Comparison of ENCODE assay signal across 8 mouse cellular contexts in genomic region chr11:115859143-115859945, GRCm38 (mm10). TPM values are rescaled to one million over a fixed set of nuclear protein-coding genes. Genes with fewer than 3 reads are reported as not detected.
DNase-seq lines count a peak whose midpoint lies in the region; ATAC-seq and TF ChIP-seq lines count a peak whose summit lies in the region.

No protein-coding gene starts in this region.

- peaks cover 23% of the 10 kb centered on the region for H3K36me3 ChIP-seq in intestine, postnatal 0 days (ENCODE audit: control insufficient read depth, insufficient read depth)
- H3K36me3 ChIP-seq in midbrain, embryonic 12.5 days: no peaks in the 10 kb centered on the region

- no peaks in the 10 kb centered on the region for H3K4me1 ChIP-seq in intestine, postnatal 0 days (replicated peaks; ENCODE audit: control insufficient read depth, insufficient read depth, low read length)
- H3K4me1 ChIP-seq in midbrain, embryonic 12.5 days: peaks cover 8% of the 10 kb centered on the region

- H3K9me3 ChIP-seq in intestine, postnatal 0 days (ENCODE audit: control insufficient read depth): no peaks in the 10 kb centered on the region
- no peaks in the 10 kb centered on the region for H3K9me3 ChIP-seq in midbrain, embryonic 12.5 days

- no peak overlapping the region for H3K27ac ChIP-seq in intestine, postnatal 0 days (ENCODE audit: low read depth, low read length)
- H3K27ac ChIP-seq in midbrain, embryonic 12.5 days (replicated peaks): no peak overlapping the region

- WGBS in intestine, postnatal 0 days: 2% methylated on average over 61 of the region's 75 CpGs
- WGBS in midbrain, embryonic 12.5 days: 2% methylated on average over 74 of the region's 75 CpGs

- DNase-seq in adrenal gland, adult 8-10 months: peak; percentile 58
- peak; percentile 88 for DNase-seq in embryo, embryonic 9.5 days (ENCODE audit: extremely low spot score)
- peak; percentile 87 for DNase-seq in left cerebral cortex, postnatal 4 days
- peak; percentile 81 for DNase-seq in skeletal muscle tissue, adult 2 months (ENCODE audit: low read depth, low spot score)
- DNase-seq in MN1 (ENCODE audit: low spot score): no peak

- H3K27me3 ChIP-seq in intestine, postnatal 0 days (replicated peaks; ENCODE audit: control insufficient read depth, insufficient read depth, low read length): peaks cover 13% of the 10 kb centered on the region
- peaks cover 73% of the 10 kb centered on the region for H3K27me3 ChIP-seq in midbrain, embryonic 12.5 days

- H3K4me2 ChIP-seq in intestine, postnatal 0 days (replicated peaks; ENCODE audit: low read depth): peak overlapping the region; percentile 75
- peak overlapping the region; percentile 48 for H3K4me2 ChIP-seq in midbrain, embryonic 12.5 days (replicated peaks)

- peak overlapping the region; percentile 47 for H3K9ac ChIP-seq in intestine, postnatal 0 days (ENCODE audit: low read depth, low read length)
- H3K9ac ChIP-seq in midbrain, embryonic 12.5 days (replicated peaks): 0 out of 2 replicates have a peak overlapping the region, but pooled peaks have one; percentile 39

- ATAC-seq in granulocyte monocyte progenitor cell, adult 5-6 weeks (replicated peaks; ENCODE audit: poor library complexity, severe bottlenecking): peak; percentile 89
- ATAC-seq in intestine, postnatal 0 days: peak; percentile 86
- peak; percentile 74 for ATAC-seq in midbrain, embryonic 12.5 days (ENCODE audit: low FRiP score, low read depth)

- peak; percentile 99 for TF ChIP-seq CTCF in intestine, postnatal 0 days (IDR thresholded peaks at IDR 0.05; ENCODE audit: low read depth)

- intact Hi-C loops in left cerebral cortex, postnatal 4 days (cut with DNase I): no loop called here

- H3K4me3 ChIP-seq in intestine, postnatal 0 days (ENCODE audit: low read depth, low read length): peak overlapping the region; percentile 44
- peak overlapping the region; percentile 31 for H3K4me3 ChIP-seq in midbrain, embryonic 12.5 days

RNA-seq across cellular contexts. Expression of gene Myo15b, which starts 1.1 kb away (rescaled TPM):
- total RNA-seq in adrenal gland, adult 8-10 months (2022): 1 to 10 TPM in 1 of 4 experiments, under 1 TPM in 2, not detected in 1; 0.09 to 1.1 (median 0.32) TPM
- total RNA-seq in granulocyte monocyte progenitor cell, adult 5-6 weeks (2014; fragmentation: Nextera tagmentation): 4.4 and 5.4 TPM in 2 replicates
- 1.1 and 2.1 TPM in 2 replicates for total RNA-seq in granulocyte monocyte progenitor cell, adult 5-6 weeks (2017)
- 332 and 377 TPM in 2 replicates for polyA plus RNA-seq in intestine, postnatal 0 days (2015; fragmentation: Nextera tagmentation; extraction: Ambion mirVana)
- total RNA-seq in left cerebral cortex, postnatal 4 days (2021): under 1 TPM in 1 of 2 experiments, not detected in 1; 0.28 TPM
- polyA plus RNA-seq in midbrain, embryonic 12.5 days (2016; fragmentation: Nextera tagmentation; extraction: Ambion mirVana): 0.13 and 0.37 TPM in 2 replicates

RNA-seq across cellular contexts. Expression of gene Llgl2, which starts 35.5 kb away (rescaled TPM):
- total RNA-seq in adrenal gland, adult 8-10 months (2022): 10 to 100 TPM; 10.5 to 13.4 (median 11.5) TPM
- 4.2 and 11.3 TPM in 2 replicates for total RNA-seq in granulocyte monocyte progenitor cell, adult 5-6 weeks (2014; fragmentation: Nextera tagmentation)
- 2.8 and 4.1 TPM in 2 replicates for total RNA-seq in granulocyte monocyte progenitor cell, adult 5-6 weeks (2017)
- 60.5 and 61.8 TPM in 2 replicates for polyA plus RNA-seq in intestine, postnatal 0 days (2015; fragmentation: Nextera tagmentation; extraction: Ambion mirVana)
- total RNA-seq in left cerebral cortex, postnatal 4 days (2021): 1 to 10 TPM; 1.1 to 2.4 TPM
- 3.7 and 4.4 TPM in 2 replicates for polyA plus RNA-seq in midbrain, embryonic 12.5 days (2016; fragmentation: Nextera tagmentation; extraction: Ambion mirVana)

RNA-seq across cellular contexts. Expression of gene Smim5, which starts 40.4 kb away (rescaled TPM):
- total RNA-seq in adrenal gland, adult 8-10 months (2022): under 1 TPM; 0.29 to 0.65 (median 0.42) TPM
- total RNA-seq in granulocyte monocyte progenitor cell, adult 5-6 weeks (2014; fragmentation: Nextera tagmentation): 7.1 and 10.4 TPM in 2 replicates
- total RNA-seq in granulocyte monocyte progenitor cell, adult 5-6 weeks (2017): 3.5 and 7.8 TPM in 2 replicates
- 1.9 and 3.4 TPM in 2 replicates for polyA plus RNA-seq in intestine, postnatal 0 days (2015; fragmentation: Nextera tagmentation; extraction: Ambion mirVana)
- total RNA-seq in left cerebral cortex, postnatal 4 days (2021): not detected
- 0.88 and 0.98 TPM in 2 replicates for polyA plus RNA-seq in midbrain, embryonic 12.5 days (2016; fragmentation: Nextera tagmentation; extraction: Ambion mirVana)

RNA-seq across cellular contexts. Expression of gene Tsen54, which starts 44.8 kb away (rescaled TPM):
- 10 to 100 TPM; 20.0 to 32.2 (median 25.4) TPM for total RNA-seq in adrenal gland, adult 8-10 months (2022)
- 21.9 and 22.5 TPM in 2 replicates for total RNA-seq in granulocyte monocyte progenitor cell, adult 5-6 weeks (2014; fragmentation: Nextera tagmentation)
- 8.5 and 18.6 TPM in 2 replicates for total RNA-seq in granulocyte monocyte progenitor cell, adult 5-6 weeks (2017)
- 16.7 and 17.0 TPM in 2 replicates for polyA plus RNA-seq in intestine, postnatal 0 days (2015; fragmentation: Nextera tagmentation; extraction: Ambion mirVana)
- total RNA-seq in left cerebral cortex, postnatal 4 days (2021): 10 to 100 TPM; 15.1 to 19.1 TPM
- 27.9 and 30.9 TPM in 2 replicates for polyA plus RNA-seq in midbrain, embryonic 12.5 days (2016; fragmentation: Nextera tagmentation; extraction: Ambion mirVana)

RNA-seq across cellular contexts. Expression of gene Caskin2, which starts 45.9 kb away (rescaled TPM):
- total RNA-seq in adrenal gland, adult 8-10 months (2022): 10 to 100 TPM; 60.6 to 97.3 (median 78.2) TPM
- total RNA-seq in granulocyte monocyte progenitor cell, adult 5-6 weeks (2014; fragmentation: Nextera tagmentation): 1.9 and 5.1 TPM in 2 replicates
- total RNA-seq in granulocyte monocyte progenitor cell, adult 5-6 weeks (2017): 1.7 and 3.5 TPM in 2 replicates
- polyA plus RNA-seq in intestine, postnatal 0 days (2015; fragmentation: Nextera tagmentation; extraction: Ambion mirVana): 7.4 and 7.6 TPM in 2 replicates
- 10 to 100 TPM; 13.4 to 14.5 TPM for total RNA-seq in left cerebral cortex, postnatal 4 days (2021)
- 15.5 and 17.0 TPM in 2 replicates for polyA plus RNA-seq in midbrain, embryonic 12.5 days (2016; fragmentation: Nextera tagmentation; extraction: Ambion mirVana)
